Mouse (Mus musculus) forebrain, embryonic 11.5 days (tissue): ENCODE results near the gene Itpkb. TPM values are rescaled to one million over a fixed set of nuclear protein-coding genes. Genes with fewer than 3 reads are reported as not detected.
A peak's percentile ranks its signal among the peaks of the same experiment; 100 is the strongest.

ENCODE experiments used
- ATAC-seq: fragments of 200-750 bp; cut with Nextera tagmentation; replicated peaks from 2 replicates; pipeline ENCODE4 v1.8.0; 2017; ENCODE audit warnings: moderate TSS enrichment; ENCODE audit not compliant: low FRiP score
- DNase-seq: peaks from one replicate; pipeline ENCODE4 v3.0.0-alpha.2; 2017; ENCODE audit warnings: low spot score
- H3K27ac ChIP-seq: fragments of 300-500 bp; sonication (generic); 2 replicates; pipeline ENCODE4 v1.5.1; 2014; ENCODE audit warnings: low read depth, low read length
- H3K27me3 ChIP-seq: fragments of 300-500 bp; sonication (generic); 2 replicates; pipeline ENCODE4 v1.6.1; 2014; ENCODE audit warnings: mild to moderate bottlenecking, low read length, mixed read lengths; ENCODE audit not compliant: control insufficient read depth, insufficient read depth
- H3K36me3 ChIP-seq: fragments of 300-500 bp; sonication (generic); 2 replicates; pipeline ENCODE4 v1.6.1; 2014; ENCODE audit warnings: mild to moderate bottlenecking, low read length, moderate library complexity, mixed read lengths; ENCODE audit not compliant: control insufficient read depth, insufficient read depth
- H3K4me1 ChIP-seq: fragments of 300-500 bp; sonication (generic); replicated peaks from 2 replicates; pipeline ENCODE4 v1.6.1; 2014; ENCODE audit warnings: low read length, mixed read lengths; ENCODE audit not compliant: control insufficient read depth, insufficient read depth
- H3K4me2 ChIP-seq: fragments of 300-500 bp; sonication (generic); 2 replicates; pipeline ENCODE4 v1.6.1; 2014; ENCODE audit warnings: low read depth, mild to moderate bottlenecking, low read length, moderate library complexity, mixed read lengths; ENCODE audit not compliant: severe bottlenecking
- H3K4me3 ChIP-seq: fragments of 300-500 bp; sonication (generic); 2 replicates; pipeline ENCODE4 v1.5.1; 2014; ENCODE audit warnings: low read depth, low read length
- H3K9ac ChIP-seq: fragments of 300-500 bp; sonication (generic); 2 replicates; pipeline ENCODE4 v1.6.1; 2014; ENCODE audit warnings: low read length
- H3K9me3 ChIP-seq: fragments of 300-500 bp; sonication (generic); 2 replicates; pipeline ENCODE4 v1.6.1; 2016; ENCODE audit warnings: low read length, mixed read lengths; ENCODE audit not compliant: control insufficient read depth
- WGBS: fragments of 180-500 bp; shearing (Covaris S2); extraction: QIAGEN DNeasy Blood & Tissue Kit; methylation state at CpG from one replicate; pipeline ENCODE4 v1.1.7; 2014; 5-methylcytosine and 5-hydroxymethylcytosine counted together
- polyA plus RNA-seq: library from polyadenylated mRNA; unstranded; fragments of >200 nt; fragmentation: Nextera tagmentation; extraction: Ambion mirVana; gene quantifications from 2 replicates; pipeline ENCODE4 v1.2.1, GENCODE M21; 2014

The Itpkb gene
- polyA plus RNA-seq, 1 experiment from 2014 or later = 3.2 TPM

GRCm38 (mm10) chr1:180356857-180357256 is 26.6 kb downstream of the Itpkb start:
- WGBS = 82% methylated on average over 6 of the region's 6 CpGs
- no peaks in the 10 kb centered on the region for H3K4me1 ChIP-seq
- H3K36me3 ChIP-seq = no peaks in the 10 kb centered on the region
- DNase-seq (no peak), ATAC-seq (no peak)
- H3K4me3 ChIP-seq = no peak overlapping the region
- no peaks in the 10 kb centered on the region for H3K27me3 ChIP-seq
- no peak overlapping the region for H3K27ac ChIP-seq
- H3K9me3 ChIP-seq = no peaks in the 10 kb centered on the region
- H3K9ac ChIP-seq = no peak overlapping the region
- H3K4me2 ChIP-seq = no peak overlapping the region

DNA sequence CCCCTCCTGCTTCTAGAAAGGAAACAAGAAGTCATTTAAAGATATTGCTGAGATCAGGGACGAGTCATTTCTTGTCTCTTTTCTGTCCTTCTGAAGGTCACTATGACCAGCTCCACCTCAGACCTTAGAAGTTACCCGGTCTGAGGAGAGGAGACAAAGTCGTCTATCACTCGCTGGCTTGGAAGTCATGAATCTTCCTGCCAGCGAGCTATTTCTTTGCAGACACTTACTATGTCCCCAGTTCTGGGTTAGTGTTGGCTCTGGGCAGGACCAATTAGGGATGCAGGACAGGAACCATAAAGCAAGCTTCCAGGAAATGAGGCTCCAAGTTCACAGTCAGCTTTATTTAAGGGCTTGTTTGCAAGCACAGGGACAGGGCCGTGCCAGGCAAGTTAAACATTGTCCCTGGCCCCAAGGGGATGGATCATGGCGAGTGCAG is 27.6 kb downstream of the Itpkb start:
- WGBS = 84% methylated on average over 7 of the region's 7 CpGs
- DNase-seq (no peak), ATAC-seq (no peak)
- Histone ChIP-seq H3K36me3 (no peaks in the 10 kb centered on the region), H3K9me3 (no peaks in the 10 kb centered on the region), H3K27me3 (no peaks in the 10 kb centered on the region), H3K9ac (no peak overlapping the region), H3K27ac (no peak overlapping the region), H3K4me1 (no peaks in the 10 kb centered on the region), H3K4me3 (no peak overlapping the region), H3K4me2 (no peak overlapping the region)

GRCm38 (mm10) chr1:180358466-180358865 is 28.2 kb downstream of the Itpkb start:
- no peak for ATAC-seq
- 92% methylated on average over 8 of the region's 9 CpGs for WGBS
- no peak overlapping the region for H3K4me3 ChIP-seq

DNA sequence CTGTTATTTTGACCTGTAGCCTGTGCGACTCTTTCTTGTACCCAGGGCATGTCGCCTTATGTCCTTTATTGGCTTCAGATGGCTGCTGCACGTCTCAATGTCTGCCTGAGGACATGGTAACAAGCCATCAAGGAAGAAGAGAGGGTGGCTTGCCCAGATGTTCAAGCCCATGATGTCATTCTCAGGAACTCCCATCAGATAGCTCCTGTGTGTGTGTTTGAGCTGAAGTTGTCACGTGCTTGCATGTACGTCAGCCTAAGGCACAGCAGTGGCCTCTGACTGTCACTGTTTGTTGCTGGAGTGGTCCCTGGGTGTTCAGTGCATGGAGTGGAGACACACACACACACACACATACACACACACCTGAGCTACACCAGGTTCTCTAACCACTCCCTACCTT is 29.0 kb downstream of the Itpkb start:
- no peaks in the 10 kb centered on the region for H3K9me3 ChIP-seq
- H3K4me1 ChIP-seq = no peaks in the 10 kb centered on the region
- no peak overlapping the region for H3K9ac ChIP-seq
- no peak overlapping the region for H3K27ac ChIP-seq
- H3K36me3 ChIP-seq = no peaks in the 10 kb centered on the region
- no peaks in the 10 kb centered on the region for H3K27me3 ChIP-seq
- WGBS = 82% methylated on average over 5 of the region's 5 CpGs
- no peak for ATAC-seq
- DNase-seq = no peak
- no peak overlapping the region for H3K4me2 ChIP-seq
- H3K4me3 ChIP-seq = no peak overlapping the region

More at GRCm38 (mm10) chr1:180358466-180358865, 28.2 kb downstream of the Itpkb start:
- Histone ChIP-seq H3K27me3 (no peaks in the 10 kb centered on the region), H3K9ac (no peak overlapping the region), H3K4me1 (no peaks in the 10 kb centered on the region), H3K9me3 (no peaks in the 10 kb centered on the region), H3K27ac (no peak overlapping the region), H3K36me3 (no peaks in the 10 kb centered on the region), H3K4me2 (no peak overlapping the region)
- DNase-seq = no peak

- ATAC-seq (no peak), DNase-seq (no peak)
- 94% methylated on average over 4 of the region's 4 CpGs for WGBS
- Histone ChIP-seq H3K4me2 (no peak overlapping the region), H3K4me1 (peaks cover 6% of the 10 kb centered on the region; the same call in 1 of the 2 replicates), H3K4me3 (no peak overlapping the region), H3K27ac (no peak overlapping the region), H3K9me3 (no peaks in the 10 kb centered on the region), H3K27me3 (no peaks in the 10 kb centered on the region), H3K36me3 (no peaks in the 10 kb centered on the region), H3K9ac (no peak overlapping the region)
Observed at GRCm38 (mm10) chr1:180362176-180362575, 31.9 kb downstream of the Itpkb start.

DNA sequence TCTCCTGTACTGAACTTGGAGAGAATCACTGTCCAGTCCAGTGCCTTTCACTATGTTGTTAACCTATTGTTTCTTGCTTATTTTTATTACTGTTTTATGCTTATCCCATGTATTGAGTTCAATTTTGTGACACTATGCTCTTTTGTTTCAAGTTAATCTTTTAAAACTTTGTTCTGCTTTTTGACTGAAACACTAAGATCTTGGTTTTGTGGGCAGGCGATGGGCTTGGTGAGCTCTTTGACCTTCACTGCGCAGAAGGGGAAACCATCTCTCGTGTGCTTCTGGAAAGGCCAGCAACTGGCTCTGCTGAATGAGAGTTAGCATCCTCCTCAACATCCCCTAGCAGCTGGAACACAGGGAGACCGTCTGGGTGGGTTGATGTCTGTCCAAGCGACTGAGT is 32.6 kb downstream of the Itpkb start:
- DNase-seq (no peak), ATAC-seq (no peak)
- Histone ChIP-seq H3K9me3 (no peaks in the 10 kb centered on the region), H3K9ac (no peak overlapping the region), H3K4me1 (peaks cover 6% of the 10 kb centered on the region; the same call in 1 of the 2 replicates), H3K27me3 (no peaks in the 10 kb centered on the region), H3K27ac (no peak overlapping the region), H3K36me3 (no peaks in the 10 kb centered on the region), H3K4me2 (no peak overlapping the region), H3K4me3 (no peak overlapping the region)
- WGBS = 86% methylated on average over 5 of the region's 5 CpGs

DNA sequence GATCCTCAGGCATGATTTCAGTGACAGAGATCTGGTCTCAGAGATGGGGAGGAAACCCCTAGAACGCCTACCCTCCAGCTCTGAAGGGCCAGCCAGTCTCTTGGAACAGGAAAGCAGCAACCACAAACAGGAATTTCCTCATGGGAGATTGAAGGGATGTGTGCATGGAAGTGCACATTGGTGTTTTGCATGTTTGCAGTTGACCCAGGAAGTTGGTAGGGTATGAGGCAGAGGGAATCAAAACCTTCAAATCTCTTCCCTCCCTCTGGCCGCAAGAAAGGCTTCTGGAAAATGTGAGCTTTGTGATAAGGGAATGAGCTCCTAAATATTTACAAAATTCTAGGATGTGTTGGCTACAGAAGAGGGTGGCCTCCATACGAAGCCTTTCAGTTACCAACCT is 33.0 kb downstream of the Itpkb start:
- Histone ChIP-seq H3K36me3 (no peaks in the 10 kb centered on the region), H3K4me1 (peaks cover 6% of the 10 kb centered on the region; the same call in 1 of the 2 replicates), H3K9me3 (no peaks in the 10 kb centered on the region), H3K27ac (no peak overlapping the region), H3K9ac (no peak overlapping the region), H3K27me3 (no peaks in the 10 kb centered on the region), H3K4me2 (no peak overlapping the region), H3K4me3 (no peak overlapping the region)
- ATAC-seq (no peak), DNase-seq (no peak)
- WGBS = 80% methylated on average over 3 of the region's 3 CpGs

GRCm38 (mm10) chr1:180364005-180364404 is 33.7 kb downstream of the Itpkb start:
- DNase-seq = no peak
- H3K4me2 ChIP-seq = no peak overlapping the region
- WGBS = 82% methylated on average over 17 of the region's 17 CpGs
- H3K4me3 ChIP-seq = no peak overlapping the region
- no peak overlapping the region for H3K27ac ChIP-seq
- H3K9me3 ChIP-seq = no peaks in the 10 kb centered on the region
- H3K27me3 ChIP-seq = no peaks in the 10 kb centered on the region
- H3K9ac ChIP-seq = no peak overlapping the region
- no peaks in the 10 kb centered on the region for H3K36me3 ChIP-seq
- H3K4me1 ChIP-seq = peaks cover 6% of the 10 kb centered on the region; the same call in 1 of the 2 replicates
- no peak for ATAC-seq

DNA sequence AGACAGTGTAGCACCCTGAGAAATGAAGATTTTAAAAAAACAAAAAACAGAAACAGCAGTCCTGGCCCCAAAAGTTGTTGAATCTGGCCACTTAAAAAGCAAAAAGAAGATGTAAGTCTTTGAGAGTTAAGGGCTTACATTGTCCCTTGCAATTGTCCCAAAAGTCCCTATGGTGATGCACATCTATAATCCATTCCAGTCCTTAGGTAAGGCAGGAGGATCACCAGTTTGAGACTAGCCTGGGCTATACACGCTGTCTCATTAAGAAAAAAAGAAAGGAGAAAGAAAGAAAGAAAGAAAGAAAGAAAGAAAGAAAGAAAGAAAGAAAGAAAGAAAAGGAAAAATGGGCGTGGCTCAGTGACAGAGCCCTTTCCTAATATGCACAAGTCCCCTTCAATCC is 34.4 kb downstream of the Itpkb start:
- 16% methylated on average over 2 of the region's 2 CpGs for WGBS

More for the DNA sequence above, 34.4 kb downstream of the Itpkb start:
- Histone ChIP-seq H3K9ac (no peak overlapping the region; the same call in 1 of the 2 replicates), H3K4me2 (peak overlapping the region; percentile 76), H3K27ac (no peak overlapping the region; the same call in 1 of the 2 replicates), H3K27me3 (no peaks in the 10 kb centered on the region), H3K36me3 (no peaks in the 10 kb centered on the region), H3K4me1 (peaks cover 6% of the 10 kb centered on the region; the same call in 1 of the 2 replicates), H3K9me3 (no peaks in the 10 kb centered on the region), H3K4me3 (peak overlapping the region; percentile 40)
- DNase-seq (no peak), ATAC-seq (peak; percentile 34; the same call in 1 of the 2 replicates)
